Mouse (Mus musculus): ENCODE data around the gene Sspn.

Sspn gene

DNA sequence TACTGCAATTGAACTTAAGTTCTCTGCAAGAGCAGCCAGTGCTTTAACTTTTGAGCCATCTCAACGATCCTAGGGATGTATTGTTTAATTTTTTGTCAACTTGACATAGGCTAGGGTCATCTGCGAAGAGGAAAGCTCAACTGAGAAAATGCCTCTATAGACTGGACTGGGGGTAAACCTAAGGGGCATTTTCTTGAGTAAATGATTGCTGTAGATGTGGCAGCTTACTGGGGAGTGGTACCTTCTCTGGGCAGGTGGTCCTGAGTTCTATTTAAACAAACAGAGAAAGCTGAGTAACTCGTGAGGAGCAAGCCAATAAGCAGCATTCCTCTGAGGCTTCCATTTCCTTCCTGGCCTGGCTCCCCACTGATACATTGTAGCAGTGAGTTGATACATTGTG lies at the start of gene Sspn:
Gene Sspn, plus strand, starts transcription at position 301 of the 400 bp plus-strand sequence.
- no peak for DNase-seq (ENCODE audit: low read depth, low spot score)

DNA sequence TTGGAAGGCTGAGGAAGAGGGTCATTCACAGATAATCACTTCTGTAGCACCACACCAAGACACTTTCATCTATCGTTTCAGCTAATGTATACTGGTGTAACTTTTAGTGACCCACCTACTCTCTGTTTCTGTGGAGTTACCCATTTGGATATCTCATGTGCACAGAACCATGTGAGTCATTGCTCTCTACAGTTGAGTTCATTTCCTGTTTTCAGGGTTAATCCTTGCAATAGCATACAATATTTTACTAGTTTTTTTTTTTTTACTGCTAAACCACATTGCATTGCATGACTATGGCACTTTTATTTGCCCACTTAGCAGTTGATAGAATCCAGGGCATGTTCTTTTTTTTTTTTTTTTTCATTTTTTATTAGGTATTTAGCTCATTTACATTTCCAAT lies 48.4 kb upstream of the Sspn start:
- no peak for DNase-seq (ENCODE audit: low read depth, low spot score)

- DNase-seq (ENCODE audit: low read depth, low spot score), result no peak
Measured at GRCm38 (mm10) chr6:145883668-145884067, 47.8 kb upstream of the Sspn start.

- no peak for DNase-seq (ENCODE audit: low read depth, low spot score)
Measured at GRCm38 (mm10) chr6:145885069-145885468, 46.4 kb upstream of the Sspn start.

GRCm38 (mm10) chr6:145886277-145886676 lies 45.2 kb upstream of the Sspn start:
- DNase-seq (ENCODE audit: low read depth, low spot score), result no peak

DNA sequence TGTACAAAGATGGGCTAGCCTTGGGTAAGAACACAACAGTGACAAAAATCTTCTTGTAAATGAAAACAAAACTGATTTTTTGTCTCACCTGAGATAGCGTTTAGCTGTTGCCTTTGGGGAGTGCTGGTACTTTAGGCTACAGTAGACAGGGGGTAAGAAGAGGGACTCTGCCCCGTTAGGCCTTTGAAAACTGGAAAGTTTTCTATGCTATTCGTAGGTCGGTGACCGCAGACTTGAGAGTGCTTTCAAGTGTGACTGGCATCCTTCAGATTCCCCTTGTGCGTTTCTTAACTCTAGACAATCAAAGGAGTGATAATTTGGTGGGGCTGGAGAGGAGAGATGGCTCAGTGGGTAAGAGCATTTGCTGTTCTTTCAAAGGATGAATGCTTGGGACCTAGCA lies 43.7 kb upstream of the Sspn start:
- DNase-seq (ENCODE audit: low read depth, low spot score), result no peak

DNA sequence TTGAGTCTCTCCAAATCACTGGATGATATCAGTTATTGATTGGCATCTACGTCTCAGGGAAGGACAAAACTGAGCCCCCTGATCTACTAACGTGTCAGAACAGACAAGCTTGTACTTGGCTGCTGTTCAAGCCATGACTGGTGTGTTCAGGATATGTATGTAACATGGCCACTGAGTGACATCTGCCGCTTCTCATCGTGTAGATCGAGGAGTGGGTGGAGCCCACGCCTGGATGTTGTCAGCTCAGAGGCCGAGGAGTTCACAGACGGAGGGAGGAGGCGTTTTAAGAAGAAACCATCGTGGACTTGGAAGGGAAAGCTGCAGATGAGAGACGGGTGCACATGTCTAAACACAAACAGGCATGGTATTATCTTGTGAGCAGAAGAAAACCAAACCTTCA lies 39.5 kb upstream of the Sspn start:
- no peak for DNase-seq (ENCODE audit: low read depth, low spot score)

- DNase-seq (ENCODE audit: low read depth, low spot score), result no peak
Measured at GRCm38 (mm10) chr6:145892381-145893265, 38.8 kb upstream of the Sspn start.

DNA sequence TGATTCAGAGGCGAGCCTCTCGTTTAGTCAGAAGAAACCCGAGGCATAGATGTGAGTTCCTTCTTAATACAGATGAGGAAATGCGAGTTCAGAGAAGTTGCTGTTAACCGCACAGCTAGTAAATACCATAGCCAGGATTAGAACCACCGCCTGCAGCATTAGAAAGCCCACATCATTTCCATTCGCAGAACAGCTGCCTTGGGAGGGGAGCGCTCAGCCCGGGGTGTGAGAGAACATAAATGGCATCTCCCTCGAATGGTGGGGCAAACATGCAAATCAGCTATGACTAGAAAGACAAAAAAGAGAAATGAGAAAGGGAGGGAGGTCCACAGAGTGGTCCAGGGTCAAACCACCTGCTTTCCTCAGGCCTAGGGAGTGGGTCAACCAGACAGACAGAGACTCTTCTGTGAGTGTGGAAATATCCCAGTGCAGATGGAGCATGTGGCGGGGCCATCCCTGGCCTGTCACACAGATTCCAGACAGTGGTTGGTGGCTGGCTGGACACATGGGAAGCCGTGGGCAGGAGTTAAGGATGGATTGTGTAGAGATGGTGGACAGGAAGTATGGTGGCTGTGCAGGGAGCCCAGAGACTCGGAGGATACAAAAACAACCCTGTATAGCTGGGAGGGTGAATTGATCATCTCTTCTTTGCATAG lies 37.9 kb upstream of the Sspn start:
- no peak for DNase-seq (ENCODE audit: low read depth, low spot score)

GRCm38 (mm10) chr6:145894669-145895342 lies 36.6 kb upstream of the Sspn start:
- no peak for DNase-seq (ENCODE audit: low read depth, low spot score)

DNA sequence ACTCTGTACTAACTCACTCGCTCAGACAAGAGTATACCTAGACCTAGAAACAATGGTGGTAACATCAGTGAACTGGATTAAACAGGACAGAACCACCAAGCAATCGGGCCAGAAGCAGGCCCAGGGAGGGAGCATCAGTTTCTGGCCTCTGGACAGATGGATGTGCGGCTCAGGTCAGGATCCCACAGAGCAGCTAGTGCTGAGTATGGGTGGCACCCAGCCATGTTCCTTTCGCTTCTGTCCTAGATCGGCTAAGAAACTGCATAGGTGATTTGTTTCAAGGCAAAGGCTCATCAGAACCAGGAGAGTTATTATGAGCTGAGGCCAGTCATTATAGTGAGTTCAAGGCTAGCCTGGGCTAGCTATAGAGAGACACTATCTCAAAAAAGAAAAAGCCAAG lies 27.3 kb upstream of the Sspn start:
- no peak for DNase-seq (ENCODE audit: low read depth, low spot score)

GRCm38 (mm10) chr6:145904616-145905015 lies 26.8 kb upstream of the Sspn start:
- no peak for DNase-seq (ENCODE audit: low read depth, low spot score)

DNA sequence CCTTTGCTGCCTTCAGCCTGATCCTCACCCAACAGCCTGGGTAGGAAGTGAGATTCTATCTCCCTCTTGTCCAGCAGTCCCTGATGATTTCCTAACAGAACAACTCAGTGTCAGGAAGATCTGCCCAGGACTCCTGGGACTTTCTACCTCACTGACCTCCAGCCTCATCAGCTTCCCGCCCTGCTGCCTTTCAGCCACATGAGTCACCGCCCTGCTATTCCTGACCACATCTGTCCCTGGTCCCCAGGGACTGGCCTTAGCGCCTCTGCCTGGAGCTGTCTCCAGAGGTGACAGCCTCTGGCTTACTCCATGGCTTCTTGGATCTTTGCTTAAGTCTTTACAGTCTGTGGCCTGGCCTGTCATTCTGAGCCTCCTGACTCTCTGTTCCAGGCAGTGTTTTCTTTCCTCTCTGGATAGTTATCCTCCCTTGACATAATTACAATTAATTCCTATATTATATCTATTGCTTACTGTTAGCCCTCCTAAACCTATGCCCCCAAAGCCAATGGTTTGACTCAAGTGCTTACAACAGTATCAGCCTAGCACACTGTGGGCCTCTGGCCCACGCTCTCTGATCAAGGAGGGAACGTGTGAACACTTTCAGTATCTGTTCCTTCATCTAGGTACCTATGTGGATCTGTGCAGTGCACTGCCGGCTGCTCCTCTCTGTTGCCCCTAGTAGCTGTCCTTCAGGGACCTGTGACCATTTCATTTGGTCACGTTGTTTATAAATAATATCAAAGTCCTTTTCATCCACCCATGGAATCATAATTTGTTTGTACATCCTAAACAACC lies 25.1 kb upstream of the Sspn start:
- DNase-seq (ENCODE audit: low read depth, low spot score), result no peak

GRCm38 (mm10) chr6:145909943-145910342 lies 21.5 kb upstream of the Sspn start:
- no peak for DNase-seq (ENCODE audit: low read depth, low spot score)

DNA sequence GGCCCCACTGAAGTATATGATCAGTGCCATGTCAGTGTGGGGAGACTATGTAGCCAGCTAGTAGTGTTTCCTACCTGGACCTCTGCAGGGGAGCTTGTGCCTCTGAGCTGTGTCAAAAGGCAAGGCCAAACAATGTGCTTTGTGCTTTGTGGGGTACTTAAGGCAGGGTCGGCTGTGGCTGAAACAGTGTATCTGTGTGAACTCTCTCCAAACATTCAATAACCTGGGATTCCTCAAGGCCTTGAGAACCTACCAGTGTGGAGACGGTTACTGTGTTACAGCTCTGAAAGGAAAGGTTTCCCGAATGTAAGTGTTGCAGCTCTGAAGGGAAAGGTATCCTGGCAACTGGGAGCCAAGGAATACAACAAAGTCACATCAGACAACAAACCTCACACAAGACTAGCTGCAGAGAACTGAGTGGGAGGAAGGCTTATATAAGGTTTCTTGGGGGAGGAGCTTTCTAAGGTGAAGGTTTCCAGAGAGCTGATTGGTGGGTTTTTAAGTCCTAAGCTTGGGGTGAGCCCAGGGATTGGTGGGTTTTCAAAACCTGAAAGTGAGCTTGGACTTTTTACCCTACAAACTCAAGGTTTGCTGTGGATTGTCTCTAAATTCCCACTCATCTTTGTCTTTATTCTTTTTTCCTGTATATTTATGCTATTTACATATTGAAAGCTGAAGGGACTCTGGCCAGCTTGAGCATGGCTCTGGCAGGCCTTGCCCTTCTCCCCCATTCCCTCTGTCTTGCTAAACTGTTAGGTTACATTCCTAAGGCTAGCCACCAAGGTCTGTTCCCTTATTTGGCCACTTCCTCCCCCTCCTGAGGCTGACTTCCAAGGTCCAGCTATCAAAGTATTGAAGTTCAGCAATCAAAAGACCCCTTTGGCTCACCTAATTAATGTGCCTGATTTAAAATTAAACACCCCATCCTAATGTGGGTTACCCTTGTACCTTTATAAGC lies 20.7 kb upstream of the Sspn start:
- no peak for DNase-seq (ENCODE audit: low read depth, low spot score)

DNA sequence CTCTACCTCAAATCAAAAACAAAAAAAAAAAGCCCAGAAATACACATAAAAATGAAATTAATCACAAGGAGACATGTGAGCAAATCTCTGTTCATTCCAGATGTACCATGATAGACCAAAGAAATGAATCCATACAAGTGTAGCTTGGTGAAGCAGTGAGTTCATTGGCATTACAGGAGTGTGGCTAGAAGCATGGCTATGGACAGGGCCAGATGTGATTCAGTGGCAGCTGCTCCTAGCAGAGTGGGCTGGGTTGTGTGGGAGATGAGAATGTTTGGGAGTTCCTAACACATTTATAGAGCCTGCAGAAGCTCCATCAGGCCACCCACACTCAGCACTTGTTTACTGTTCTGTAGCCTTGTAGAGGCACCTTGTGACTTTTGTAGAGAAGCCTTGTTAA lies 19.2 kb upstream of the Sspn start:
- no peak for DNase-seq (ENCODE audit: low read depth, low spot score)

GRCm38 (mm10) chr6:145915435-145915834 lies 16.0 kb upstream of the Sspn start:
- no peak for DNase-seq (ENCODE audit: low read depth, low spot score)

DNA sequence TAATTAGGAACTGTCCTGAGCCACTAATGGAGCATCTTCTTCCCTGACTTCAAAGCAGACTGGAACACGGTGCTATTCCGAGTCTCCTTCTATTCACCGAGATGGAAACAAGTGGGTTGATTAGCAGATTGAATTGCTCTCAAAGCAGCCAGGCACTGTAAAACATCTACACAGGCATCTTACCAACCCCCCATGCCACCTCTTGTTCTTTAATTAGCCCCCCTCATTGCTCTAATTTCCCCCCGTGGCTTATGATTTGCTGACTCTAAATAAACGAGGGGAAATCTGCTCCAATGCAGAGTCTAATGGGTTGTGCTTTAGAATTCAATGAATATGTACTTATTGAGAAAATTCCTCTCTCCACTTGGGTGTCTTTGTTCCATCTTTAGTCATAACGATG lies 15.0 kb upstream of the Sspn start:
- DNase-seq (ENCODE audit: low read depth, low spot score), result peak; percentile 20

- DNase-seq (ENCODE audit: low read depth, low spot score), result no peak
Measured at GRCm38 (mm10) chr6:145918236-145918635, 13.2 kb upstream of the Sspn start.

DNA sequence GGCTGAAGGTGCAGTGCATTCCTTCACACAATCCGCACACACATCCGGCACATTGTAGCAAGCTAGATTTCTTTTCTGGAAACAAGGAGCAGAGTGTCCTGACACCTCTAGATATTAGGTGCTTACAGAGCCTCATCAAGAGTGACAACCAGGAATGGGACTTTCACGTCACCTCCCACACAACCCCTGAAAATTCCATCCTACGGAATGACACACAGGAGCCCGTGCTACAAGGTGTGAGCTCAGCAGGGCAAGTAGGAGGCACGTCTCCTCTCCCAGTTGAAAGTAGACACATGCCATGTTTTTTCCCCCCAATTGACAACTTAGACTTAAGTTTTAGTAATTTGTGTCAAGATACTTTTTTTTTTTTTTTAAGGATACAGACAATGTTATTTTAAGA lies 7.8 kb upstream of the Sspn start:
- DNase-seq (ENCODE audit: low read depth, low spot score), result no peak

Data from brain, embryonic 18.5 days (tissue).